Mouse (Mus musculus) testis, adult 2 months (tissue): ENCODE results near the gene Phactr2. TPM values are rescaled to one million over a fixed set of nuclear protein-coding genes. Genes with fewer than 3 reads are reported as not detected.
"Not testable (repeated sequence)": the region's sequence is repeated elsewhere in the genome, so short reads cannot be mapped to it uniquely, and the experiment has no call there.

Source experiments
- H3K27ac ChIP-seq: fragments of 200-500 bp; 2 replicates; pipeline ENCODE4 v1.5.1; 2012; ENCODE audit warnings: low read depth, low read length; ENCODE audit not compliant: control insufficient read depth, insufficient read depth
- H3K27me3 ChIP-seq: fragments of 200-500 bp; 2 replicates; pipeline ENCODE4 v1.6.1; 2012; ENCODE audit warnings: mild to moderate bottlenecking, low read length, moderate library complexity; ENCODE audit not compliant: control insufficient read depth, insufficient read depth
- H3K36me3 ChIP-seq: fragments of 200-500 bp; 2 replicates; pipeline ENCODE4 v1.6.1; 2012; ENCODE audit warnings: mild to moderate bottlenecking, low read length; ENCODE audit not compliant: control insufficient read depth, insufficient read depth
- H3K4me1 ChIP-seq: fragments of 200-500 bp; 2 replicates; pipeline ENCODE4 v1.6.1; 2012; ENCODE audit warnings: low read length; ENCODE audit not compliant: control insufficient read depth, insufficient read depth
- H3K4me3 ChIP-seq: fragments of 200-500 bp; 2 replicates; pipeline ENCODE4 v1.5.1; 2012; ENCODE audit warnings: low read depth, mild to moderate bottlenecking, low read length, moderate library complexity, mixed read lengths; ENCODE audit not compliant: control insufficient read depth
- CTCF ChIP-seq: fragments of 200-500 bp; IDR thresholded peaks from 2 replicates; pipeline ENCODE4 v1.5.1; 2012; ENCODE audit warnings: low read depth, mild to moderate bottlenecking, inconsistent platforms, low read length, moderate library complexity; ENCODE audit not compliant: control insufficient read depth, insufficient read depth, insufficient replicate concordance
- POLR2A ChIP-seq: fragments of 200-500 bp; IDR thresholded peaks from 2 replicates; pipeline ENCODE4 v1.6.1; 2012; ENCODE audit warnings: low read depth, mild to moderate bottlenecking, inconsistent platforms, low read length, moderate library complexity; ENCODE audit not compliant: control insufficient read depth
- polyA plus RNA-seq: library from polyadenylated mRNA; depleted of rRNA; stranded (reverse); fragments of >200 nt; gene quantifications from 2 replicates; pipeline ENCODE4 v1.2.3, GENCODE M21; 2012

The Phactr2 gene
- polyA plus RNA-seq, 1 experiment = 3.5 TPM

DNA sequence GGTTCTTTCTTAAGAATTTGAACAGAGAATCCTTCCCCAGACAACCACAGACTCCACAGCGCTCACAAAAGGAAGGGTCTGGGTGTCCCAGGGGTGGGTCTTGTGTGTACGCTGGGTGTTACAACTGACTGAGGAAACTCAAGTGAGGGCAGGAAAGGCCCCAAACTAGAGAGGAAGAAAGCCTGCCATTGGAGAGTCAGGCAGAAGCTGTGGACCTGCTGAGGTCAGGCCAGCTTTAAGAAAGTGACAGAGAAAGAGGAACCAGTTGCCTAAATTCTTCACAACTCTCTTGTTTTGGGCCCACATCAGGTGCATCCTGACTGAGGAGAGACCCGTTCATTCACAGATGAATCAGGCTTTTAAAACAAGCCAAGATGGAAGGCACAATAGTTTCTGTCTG is 4.0 kb downstream of the Phactr2 start:
- H3K4me3 ChIP-seq = no peak overlapping the region
- no peak overlapping the region for H3K27ac ChIP-seq
- H3K4me1 ChIP-seq = peaks cover 8% of the 10 kb centered on the region
- H3K27me3 ChIP-seq = peaks cover 2% of the 10 kb centered on the region; the same call in 1 of the 2 replicates
- no peaks in the 10 kb centered on the region for H3K36me3 ChIP-seq
- TF ChIP-seq CTCF = no peak
- no peak for TF ChIP-seq POLR2A

DNA sequence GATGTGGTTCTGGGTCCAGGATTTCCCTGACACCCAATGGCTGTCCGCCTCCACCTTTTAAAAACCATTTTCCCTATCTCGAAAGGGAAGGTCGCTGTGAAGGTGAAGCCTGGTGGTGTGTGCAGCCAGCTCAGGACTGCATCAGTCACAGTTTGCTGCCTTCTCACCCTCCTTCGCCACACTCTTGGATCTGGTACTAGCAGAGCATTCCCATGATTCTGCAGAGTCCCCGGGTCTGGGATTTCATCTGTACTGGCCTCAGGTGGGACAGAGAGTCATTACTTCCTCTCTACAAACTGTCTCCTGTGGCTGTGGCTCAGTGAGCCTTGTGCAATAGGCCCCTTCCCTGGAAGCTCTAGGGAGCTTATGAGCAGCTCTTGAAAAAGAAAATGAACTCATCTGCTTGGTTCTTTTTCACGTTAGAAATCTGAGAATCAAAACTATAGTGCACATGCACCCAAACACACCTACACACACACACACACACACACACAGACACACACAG is 6.1 kb downstream of the Phactr2 start:
- H3K4me3 ChIP-seq, H3K4me1 ChIP-seq, H3K36me3 ChIP-seq, H3K27me3 ChIP-seq, H3K27ac ChIP-seq: not testable (repeated sequence)

DNA sequence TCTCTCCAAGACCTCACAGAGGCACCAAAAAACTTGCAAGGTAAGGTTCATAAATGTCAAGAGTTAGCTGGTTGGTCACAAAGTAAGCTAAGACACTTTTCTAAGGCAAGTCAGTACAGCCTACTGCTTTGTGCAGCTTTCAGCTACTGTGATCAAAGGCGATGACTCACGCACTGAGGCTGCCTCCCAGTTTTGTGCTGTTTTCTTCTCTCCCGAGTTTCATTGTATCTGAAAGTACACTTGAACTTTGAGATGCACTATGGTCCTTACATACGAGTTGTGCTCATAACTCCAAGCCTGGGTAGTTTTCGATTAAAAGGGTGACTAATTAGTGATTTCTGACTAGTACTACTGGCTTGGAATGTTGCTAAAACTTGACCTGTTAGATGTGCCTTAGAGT is 7.3 kb downstream of the Phactr2 start:
- H3K4me3 ChIP-seq = no peak overlapping the region
- no peaks in the 10 kb centered on the region for H3K27me3 ChIP-seq
- no peaks in the 10 kb centered on the region for H3K36me3 ChIP-seq
- H3K4me1 ChIP-seq = no peaks in the 10 kb centered on the region
- H3K27ac ChIP-seq = no peak overlapping the region
- TF ChIP-seq CTCF (no peak), POLR2A (no peak)

DNA sequence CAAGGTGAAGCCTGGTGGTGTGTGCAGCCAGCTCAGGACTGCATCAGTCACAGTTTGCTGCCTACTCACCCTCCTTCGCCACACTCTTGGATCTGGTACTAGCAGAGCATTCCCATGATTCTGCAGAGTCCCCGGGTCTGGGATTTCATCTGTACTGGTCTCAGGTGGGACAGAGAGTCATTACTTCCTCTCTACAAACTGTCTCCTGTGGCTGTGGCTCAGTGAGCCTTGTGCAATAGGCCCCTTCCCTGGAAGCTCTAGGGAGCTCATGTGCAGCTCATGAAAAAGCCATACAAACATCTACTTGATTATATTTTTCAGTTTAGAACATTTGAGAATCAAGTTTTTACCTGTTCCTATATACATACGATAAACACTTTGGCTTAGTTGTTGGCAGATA is 9.9 kb downstream of the Phactr2 start:
- not testable (repeated sequence) for H3K36me3 ChIP-seq, H3K27ac ChIP-seq, H3K4me3 ChIP-seq, H3K27me3 ChIP-seq, H3K4me1 ChIP-seq

DNA sequence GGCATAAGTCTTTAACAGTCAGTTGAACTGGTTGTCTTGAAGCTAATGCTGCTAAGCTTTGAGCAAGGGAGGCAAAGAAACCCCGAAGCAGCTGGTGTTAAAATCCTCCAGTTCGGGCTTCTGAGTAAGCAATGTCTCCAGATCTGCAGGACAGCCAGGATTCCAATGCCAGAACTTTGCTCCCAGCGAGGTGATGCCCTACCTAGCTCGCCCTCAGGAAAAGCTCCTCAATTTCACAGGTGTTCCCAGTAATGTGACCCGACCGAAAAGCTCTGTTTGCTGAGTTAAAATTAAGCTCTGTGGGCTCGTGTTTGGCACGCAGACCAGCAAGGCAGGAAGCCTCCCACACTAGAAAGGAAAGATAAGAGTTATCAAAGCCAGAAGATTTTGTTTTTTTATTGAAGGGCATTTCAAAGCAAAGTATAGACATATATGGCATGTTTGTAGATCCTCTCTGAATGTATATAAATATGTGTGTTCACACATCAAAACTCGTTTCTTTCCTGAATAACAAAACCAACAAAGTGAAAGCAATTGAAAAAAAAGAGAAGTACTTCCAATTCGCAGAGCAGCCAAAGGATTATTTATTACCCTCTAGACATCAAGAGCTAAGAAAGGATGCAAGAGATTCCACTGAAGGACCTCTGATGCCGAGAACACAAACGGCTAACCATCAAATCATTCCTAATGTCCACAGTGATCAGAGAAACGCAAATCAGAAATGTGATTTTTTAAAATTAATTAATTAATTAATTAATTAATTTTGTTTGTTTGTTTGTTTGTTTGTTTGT is 20.8 kb downstream of the Phactr2 start:
- no peak for TF ChIP-seq CTCF
- TF ChIP-seq POLR2A = no peak
- Histone ChIP-seq H3K4me1 (no peaks in the 10 kb centered on the region; the same call in 1 of the 2 replicates), H3K27ac (no peak overlapping the region), H3K4me3 (no peak overlapping the region), H3K27me3 (no peaks in the 10 kb centered on the region), H3K36me3 (no peaks in the 10 kb centered on the region)

DNA sequence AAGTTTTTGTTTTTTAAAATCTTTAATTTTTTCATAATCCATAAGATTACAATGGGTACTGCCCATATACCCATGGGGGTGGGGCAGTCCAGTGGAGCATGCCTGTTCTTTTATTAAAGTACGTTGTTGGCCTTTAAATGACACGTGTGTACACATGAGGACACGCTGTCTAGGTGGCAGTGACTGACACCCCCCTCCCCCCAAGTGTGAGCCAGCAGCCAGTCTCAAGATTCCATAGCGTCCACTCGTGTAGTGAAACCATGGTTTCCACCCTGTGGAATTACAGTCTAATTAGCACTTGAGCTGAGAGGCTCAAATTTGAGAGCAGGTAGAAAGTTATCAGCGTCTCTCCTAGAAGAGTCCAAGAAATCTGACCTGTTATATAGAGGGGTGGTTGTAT is 22.6 kb downstream of the Phactr2 start:
- no peaks in the 10 kb centered on the region for H3K36me3 ChIP-seq
- H3K27me3 ChIP-seq = no peaks in the 10 kb centered on the region
- TF ChIP-seq CTCF = no peak
- no peak for TF ChIP-seq POLR2A
- H3K4me1 ChIP-seq = no peaks in the 10 kb centered on the region; the same call in 1 of the 2 replicates
- H3K4me3 ChIP-seq = no peak overlapping the region
- H3K27ac ChIP-seq = no peak overlapping the region

DNA sequence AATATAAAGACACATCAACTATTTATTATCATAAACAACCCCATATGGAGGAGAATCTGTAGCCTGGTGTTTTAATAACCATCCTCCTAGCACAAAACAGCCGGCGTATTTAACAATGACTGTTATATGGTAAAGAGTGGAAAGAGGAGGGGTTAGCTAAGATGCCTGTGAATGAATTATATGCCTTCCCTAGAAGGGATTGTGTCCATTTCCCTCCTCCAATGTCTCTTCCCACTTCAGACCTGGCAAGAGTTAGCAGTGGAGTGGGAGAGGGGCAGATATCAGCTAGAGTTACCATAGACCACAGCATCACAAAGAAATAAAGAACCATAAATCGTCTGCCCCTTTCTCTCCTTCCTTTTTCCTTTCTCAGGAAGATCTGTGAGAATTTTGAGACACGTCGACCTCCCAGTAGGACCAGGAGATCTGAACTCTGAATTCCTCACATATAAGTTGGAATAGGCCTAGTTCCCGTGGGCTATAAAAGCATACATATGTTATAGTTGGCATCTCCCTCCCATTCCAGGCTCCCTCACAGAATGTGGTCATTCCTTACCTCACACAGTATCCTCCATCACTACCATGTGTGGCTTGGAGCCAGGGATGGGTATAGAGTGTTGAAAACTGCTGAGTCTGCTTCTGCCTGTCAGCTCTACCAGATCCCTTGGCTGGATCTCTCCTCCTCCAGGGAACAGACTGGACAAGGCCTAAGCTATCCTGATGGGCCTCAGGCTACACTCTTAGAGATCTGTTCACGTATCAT is 25.7 kb downstream of the Phactr2 start:
- H3K27ac ChIP-seq = no peak overlapping the region
- no peaks in the 10 kb centered on the region; the same call in 1 of the 2 replicates for H3K4me1 ChIP-seq
- H3K27me3 ChIP-seq = no peaks in the 10 kb centered on the region
- H3K36me3 ChIP-seq = no peaks in the 10 kb centered on the region
- TF ChIP-seq CTCF = no peak
- TF ChIP-seq POLR2A = no peak
- no peak overlapping the region for H3K4me3 ChIP-seq

DNA sequence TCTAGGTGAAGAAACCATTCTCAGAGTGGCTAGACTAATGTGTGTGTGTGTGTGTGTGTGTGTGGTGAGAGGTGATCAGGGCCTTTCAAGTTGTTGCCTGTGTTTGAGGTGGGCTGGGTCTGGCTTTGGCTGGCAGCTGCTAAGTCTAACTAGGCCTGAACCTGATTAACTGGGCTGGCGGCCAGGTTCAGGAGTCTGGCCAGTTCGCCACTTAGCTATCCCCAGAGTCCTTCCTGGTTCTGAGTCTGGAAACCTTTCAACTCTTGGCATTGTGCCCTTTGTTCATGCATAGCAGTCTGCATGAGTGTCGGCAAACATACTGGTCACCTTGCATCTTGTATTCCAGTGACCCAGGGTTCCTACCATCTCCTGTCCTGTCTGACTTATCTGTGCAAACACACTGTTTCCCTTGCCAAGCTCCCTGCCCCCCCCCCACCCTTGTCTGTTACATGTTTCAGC is 27.4 kb downstream of the Phactr2 start:
- Histone ChIP-seq H3K27ac (no peak overlapping the region), H3K36me3 (no peaks in the 10 kb centered on the region), H3K4me1 (no peaks in the 10 kb centered on the region; the same call in 1 of the 2 replicates), H3K4me3 (no peak overlapping the region), H3K27me3 (no peaks in the 10 kb centered on the region)
- TF ChIP-seq POLR2A = no peak
- TF ChIP-seq CTCF = no peak
